Mouse (Mus musculus): ENCODE measurements around the gene Aplp1.
"Not testable (repeated sequence)": the region's sequence is repeated elsewhere in the genome, so short reads cannot be mapped to it uniquely, and the experiment has no call there.

The Aplp1 gene

DNA sequence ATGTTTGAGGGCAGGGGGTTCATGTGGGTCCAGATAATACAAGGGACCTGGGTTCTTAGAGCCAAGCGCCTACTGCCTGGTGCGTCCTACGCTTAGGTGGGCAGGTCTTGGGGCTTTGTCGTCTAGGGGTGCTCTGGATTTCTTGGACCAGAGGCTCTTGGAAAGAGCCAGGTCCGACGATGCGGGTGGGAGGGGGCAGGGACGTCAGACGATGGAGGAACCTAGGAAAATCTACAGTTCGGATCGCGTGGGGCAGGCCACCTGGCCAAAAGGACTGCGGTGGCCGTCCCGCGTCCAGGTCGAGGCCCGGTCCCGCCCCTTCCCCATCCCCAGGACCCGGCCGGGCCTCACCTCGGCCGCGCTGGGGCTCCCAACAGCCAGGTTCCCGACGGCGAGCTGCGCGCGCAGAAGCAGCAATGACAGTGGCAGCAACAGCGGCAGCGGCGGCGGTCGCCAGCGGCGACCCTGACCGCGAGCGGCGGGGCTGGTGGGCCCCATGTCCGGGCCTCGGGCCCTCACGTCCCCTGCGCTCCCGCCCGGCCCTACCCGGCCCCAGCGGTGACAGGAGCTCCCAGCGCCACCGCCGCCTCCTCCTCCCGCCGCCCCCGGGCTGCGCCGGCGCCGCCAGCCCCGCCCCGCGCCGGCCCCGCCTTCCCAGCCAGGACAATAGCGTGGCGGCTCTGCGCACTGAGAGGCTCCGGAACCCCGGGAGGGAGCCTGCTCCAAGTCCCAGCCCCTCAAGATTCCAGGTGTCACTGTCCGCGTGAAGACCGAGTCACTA, at the start of gene Aplp1:
TSS of gene Aplp1 (minus strand) at position 565 of the 781 bp plus-strand sequence.
- DNase-seq (ENCODE audit: low read depth): no peak

- DNase-seq (ENCODE audit: low read depth): no peak
These were observed 48.1 kb upstream of the Aplp1 start, which contains the start of gene Prodh2 for GRCm38 (mm10) chr7:30493401-30493931. Prodh2 (plus strand) TSS chr7:30493622.

DNA sequence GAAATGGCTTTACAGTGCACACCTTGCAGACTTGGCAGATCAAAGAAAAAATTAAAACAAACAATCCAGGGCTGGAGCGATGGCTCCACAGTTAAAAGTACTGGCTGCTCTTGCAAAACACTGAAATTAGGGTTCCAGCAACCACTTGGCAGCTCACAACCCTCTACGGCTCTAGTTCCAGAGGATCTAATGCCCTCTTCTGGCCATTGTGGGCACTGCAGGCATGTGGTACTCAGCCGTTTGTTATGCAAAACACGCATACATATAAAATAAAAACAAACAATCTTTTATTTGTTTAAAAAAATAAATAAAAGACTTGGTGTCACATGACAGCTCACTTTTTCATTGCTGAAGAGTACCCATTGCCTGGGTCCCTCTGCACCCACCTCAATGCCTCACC, 47.4 kb upstream of the Aplp1 start:
- DNase-seq (ENCODE audit: low read depth): peak; percentile 88

- peak; percentile 21 for DNase-seq (ENCODE audit: low read depth)
These were observed 45.6 kb upstream of the Aplp1 start for GRCm38 (mm10) chr7:30490957-30491307.

DNA sequence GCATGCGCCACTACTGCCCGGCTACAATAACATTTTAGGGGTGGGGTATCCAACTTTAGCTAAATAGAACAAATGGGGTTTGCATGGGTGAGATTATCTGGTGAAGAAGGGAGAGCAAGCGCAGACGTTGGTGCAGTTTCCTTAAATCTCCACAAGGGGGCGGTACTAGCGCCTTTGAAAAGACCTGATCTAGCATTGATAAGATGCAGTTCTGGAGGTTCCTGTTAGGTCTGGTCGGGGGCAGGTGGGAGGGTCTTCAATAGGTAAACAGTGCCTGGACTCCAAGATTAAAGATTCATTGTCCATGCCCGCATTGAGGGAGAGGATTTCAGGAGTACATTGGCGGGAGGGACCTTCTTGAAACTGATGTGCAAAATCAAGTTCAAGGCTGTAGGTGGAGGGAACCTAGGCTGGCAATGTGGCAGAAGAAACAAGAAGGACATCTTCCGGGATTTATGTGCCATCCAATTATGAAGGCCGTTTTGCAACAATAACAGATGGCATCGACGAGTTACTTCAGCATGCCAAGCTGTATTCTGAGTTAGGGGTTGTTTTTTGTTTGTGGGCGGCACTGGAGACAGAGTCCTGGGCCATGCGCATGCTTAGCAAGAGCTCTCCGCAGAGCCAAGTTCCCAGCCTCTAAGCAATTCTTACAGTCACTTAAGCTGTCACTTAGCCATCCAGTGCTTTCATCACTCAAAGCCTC, 45.1 kb upstream of the Aplp1 start:
- DNase-seq (ENCODE audit: low read depth): peak; percentile 72

- DNase-seq (ENCODE audit: low read depth): peak; percentile 76
These were observed 38.9 kb upstream of the Aplp1 start for GRCm38 (mm10) chr7:30484250-30484649.

DNA sequence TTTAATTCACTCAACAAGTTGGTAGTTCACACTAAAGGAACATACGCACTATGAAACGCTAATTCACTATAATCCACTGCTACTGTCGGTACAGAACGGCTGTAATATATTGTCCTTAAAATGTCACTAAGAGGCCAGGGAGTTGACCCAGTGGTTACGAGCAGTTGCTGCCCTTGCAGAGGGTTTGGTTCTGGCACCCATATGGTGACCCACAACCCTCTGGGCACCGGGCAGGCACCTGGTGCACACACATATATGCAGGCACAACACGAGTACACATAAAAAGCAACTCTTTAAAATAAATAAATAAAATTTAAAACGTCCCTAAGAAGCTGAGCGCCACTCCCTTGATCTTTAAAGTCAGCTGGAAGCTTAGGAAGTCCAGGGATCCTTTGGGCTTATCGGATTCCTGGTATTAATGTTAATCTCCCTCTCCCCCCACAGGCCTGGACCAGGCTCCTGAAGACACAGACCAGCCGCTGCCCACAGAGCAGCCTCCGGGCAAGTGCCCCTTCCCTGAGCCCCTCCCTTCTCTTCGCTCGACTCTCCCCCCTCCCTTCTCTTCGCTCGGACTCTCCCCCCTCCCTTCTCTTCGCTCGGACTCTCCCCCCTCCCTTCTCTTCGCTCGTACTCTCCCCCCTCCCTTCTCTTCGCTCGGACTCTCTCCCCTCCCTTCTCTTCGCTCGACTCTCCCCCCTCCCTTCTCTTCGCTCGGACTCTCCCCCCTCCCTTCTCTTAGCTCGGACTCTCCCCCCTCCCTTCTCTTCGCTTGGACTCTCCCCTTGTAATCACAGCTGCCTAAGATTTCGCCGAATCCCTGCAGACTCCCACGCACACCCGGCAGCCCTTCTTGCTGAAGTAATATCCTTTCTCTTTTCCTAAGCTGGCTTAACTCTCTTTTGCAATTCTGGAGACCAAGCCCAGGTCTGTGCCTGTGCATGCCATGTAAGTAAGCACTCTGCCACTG, 32.4 kb upstream of the Aplp1 start:
- DNase-seq (ENCODE audit: low read depth): peak; percentile 48

DNA sequence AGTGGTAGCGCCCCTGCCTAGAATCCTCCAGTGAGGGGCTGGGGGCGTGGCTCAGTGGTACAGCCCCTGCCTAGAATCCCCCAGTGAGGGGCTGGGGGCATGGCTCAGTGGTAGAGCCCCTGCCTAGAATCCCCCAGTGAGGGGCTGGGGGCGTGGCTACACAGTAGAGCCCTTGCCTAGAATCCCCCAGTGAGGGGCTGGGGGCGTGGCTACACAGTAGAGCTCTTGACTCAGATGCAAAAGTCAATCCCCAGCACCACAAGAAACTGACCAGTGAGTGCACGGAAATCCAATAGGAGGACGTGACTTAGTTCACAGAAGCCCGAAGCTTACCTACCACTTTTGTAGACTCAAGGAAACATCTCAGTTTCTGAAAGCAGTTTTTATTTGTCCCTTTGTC, 30.8 kb upstream of the Aplp1 start:
- not testable (repeated sequence) for DNase-seq (ENCODE audit: low read depth)

DNA sequence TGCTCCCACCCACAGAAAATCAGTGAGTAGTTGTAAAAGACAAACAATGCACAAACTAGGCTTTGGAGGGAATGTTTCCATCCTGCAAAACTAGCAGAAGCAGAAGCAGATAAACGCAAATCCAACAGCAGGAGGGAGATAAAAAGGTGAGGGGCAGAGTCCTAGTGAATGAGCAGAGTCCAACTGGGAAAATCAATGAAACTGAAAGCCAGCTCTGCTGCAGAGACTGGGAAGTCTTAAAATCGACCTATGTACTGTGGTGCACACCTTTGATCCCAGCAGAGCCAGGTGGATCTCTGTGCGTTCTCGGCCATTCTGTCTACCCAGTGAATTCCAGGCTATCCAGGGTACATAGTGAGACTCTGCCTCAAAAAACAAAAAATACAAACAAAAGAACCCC, 29.7 kb upstream of the Aplp1 start:
- DNase-seq (ENCODE audit: low read depth): no peak

DNA sequence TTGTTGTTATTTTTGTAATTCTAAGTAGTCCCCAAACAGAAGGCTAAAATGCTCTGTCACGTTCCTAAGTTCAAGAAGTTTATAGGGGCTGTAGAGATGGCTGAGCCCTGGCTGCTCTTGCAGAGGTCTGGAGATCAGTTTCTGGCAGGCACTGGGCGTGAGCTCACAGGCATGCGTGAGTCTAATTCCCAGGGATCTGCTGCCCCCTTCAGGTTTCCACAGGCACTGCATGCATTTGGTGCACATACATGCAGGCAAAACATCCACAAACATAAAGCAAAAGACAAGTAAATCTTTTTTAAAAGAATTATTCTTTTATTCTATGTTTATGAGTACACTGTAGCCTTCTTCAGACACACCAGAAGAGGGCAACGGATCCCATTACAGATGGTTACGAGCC, 27.1 kb upstream of the Aplp1 start:
- peak; percentile 51 for DNase-seq (ENCODE audit: low read depth)

- no peak for DNase-seq (ENCODE audit: low read depth)
These were observed 19.5 kb upstream of the Aplp1 start for GRCm38 (mm10) chr7:30464816-30465300.

- no peak for DNase-seq (ENCODE audit: low read depth)
These were observed 18.7 kb upstream of the Aplp1 start for GRCm38 (mm10) chr7:30463996-30464395.

DNA sequence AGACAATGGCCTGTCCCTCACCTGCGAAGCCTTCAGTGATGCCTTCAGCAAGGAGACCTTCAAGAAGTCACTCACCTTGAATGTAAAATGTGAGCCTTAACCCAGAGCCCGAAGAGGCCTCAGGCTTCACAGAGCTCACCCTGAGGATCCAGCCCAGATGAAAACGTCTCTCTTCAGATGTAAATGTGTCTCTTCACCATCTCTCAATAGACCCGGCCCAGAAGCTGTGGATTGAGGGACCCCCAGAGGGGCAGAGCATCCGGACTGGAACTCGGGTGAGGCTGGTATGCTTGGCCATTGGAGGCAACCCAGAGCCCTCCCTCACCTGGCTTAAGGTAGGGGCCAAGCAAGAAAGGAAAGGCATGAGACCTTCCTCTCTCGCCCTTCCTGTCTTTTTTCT, 18.2 kb upstream of the Aplp1 start:
- DNase-seq (ENCODE audit: low read depth): no peak

GRCm38 (mm10) chr7:30459484-30459883, 14.1 kb upstream of the Aplp1 start:
- DNase-seq (ENCODE audit: low read depth): no peak

DNA sequence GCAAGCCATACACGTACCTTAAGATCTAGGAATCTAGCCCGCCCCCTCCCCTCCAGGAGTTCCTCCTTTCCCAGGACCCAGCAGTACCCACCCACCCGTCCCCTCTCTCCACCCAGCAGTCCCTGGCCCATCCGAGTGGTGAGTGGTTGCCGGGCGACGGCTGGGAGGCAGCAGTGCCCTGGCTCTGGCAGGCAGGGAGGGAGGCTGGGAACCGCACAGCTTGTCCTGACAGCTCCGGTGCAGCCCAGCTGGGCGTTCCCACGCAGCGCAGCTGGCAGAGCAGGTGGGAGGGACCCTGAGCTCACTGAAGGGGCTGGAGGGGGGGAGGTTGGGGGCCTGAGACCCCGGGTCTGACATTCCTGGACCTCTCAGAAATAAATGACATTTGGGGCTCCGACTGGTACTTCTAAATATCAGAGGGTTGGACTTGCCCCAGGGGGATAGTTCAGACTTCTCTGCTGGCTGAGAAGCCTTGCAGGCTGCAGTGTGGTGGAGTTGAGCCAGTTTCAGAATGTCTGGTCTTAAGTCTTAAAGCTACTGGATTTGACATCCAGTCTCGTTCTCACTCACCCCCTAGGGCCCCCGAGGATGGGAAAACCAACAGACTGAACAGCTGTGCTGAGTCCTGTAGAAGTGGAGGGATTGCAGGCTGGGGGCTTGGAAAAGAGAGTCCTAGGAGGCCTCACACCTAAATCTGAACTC, 12.4 kb upstream of the Aplp1 start, which contains the start of the genes Kirrel2 and Nphs1:
TSS of gene Kirrel2 (minus strand) at position 62 of the 702 bp plus-strand sequence.
TSS of gene Nphs1 (plus strand) at position 687 of the 702 bp plus-strand sequence.
- DNase-seq (ENCODE audit: low read depth): no peak

- no peak for DNase-seq (ENCODE audit: low read depth)
These were observed 11.7 kb upstream of the Aplp1 start for GRCm38 (mm10) chr7:30456911-30457628.

DNA sequence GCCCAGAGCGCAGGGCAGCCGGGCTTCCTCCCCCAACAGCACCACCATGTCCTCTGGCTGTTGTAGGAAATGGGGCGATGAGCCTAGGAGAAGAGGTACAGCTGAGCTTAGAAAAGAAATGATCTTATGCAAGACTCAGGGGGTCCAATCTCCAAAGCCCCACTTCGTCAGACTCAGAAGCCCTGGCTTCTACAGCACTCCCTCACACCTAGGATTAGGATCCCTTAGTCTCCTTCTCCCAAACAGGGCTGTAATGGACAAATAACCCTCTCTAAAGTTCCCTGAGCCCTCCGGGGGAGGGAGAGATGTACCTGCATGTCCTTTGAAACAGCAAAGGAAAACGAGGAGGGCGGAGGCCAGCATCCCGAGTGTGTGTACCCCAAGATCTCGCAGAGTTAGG, 11.2 kb upstream of the Aplp1 start:
- no peak for DNase-seq (ENCODE audit: low read depth)

- DNase-seq (ENCODE audit: low read depth): no peak
These were observed 8.9 kb upstream of the Aplp1 start for GRCm38 (mm10) chr7:30454259-30454658.

DNA sequence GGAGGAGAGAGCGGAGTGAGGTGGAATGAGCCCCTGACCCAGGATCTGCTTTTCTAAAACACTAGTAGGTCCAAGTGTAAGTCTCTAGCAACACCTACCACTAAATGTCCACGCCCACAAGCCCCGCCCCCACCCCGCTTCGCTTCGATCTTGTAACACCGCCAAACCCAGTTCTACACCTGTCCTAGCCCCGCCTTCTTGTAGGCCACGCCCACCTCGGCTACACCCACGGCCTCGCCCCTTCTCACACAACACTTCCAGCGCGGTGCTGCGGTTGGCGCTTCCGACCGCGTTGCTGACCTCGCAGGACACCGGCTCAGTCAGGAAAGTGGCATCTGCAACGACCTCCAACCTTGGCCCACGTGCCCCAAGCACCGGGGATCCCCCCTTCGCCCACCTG, 8.4 kb upstream of the Aplp1 start:
- no peak for DNase-seq (ENCODE audit: low read depth)

DNA sequence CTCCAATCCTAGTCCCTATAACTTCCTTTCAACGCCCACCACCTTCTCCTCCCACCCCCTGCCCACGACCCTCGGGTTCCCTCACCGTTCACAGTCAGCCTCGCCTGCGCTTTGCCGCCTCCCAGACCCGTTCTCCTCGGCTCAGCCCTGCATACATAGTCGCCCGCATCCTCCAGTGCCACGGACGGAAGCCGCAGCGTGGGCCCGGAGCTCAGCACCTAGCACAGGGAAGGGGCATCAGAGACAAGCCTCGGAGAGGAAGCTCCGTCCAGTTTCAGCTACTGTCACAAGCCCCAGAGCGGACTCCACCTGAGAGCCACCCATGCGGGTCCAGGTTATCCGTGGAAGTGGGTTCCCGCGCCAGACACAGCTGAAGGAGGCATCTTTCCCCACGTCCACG, 8.0 kb upstream of the Aplp1 start:
- DNase-seq (ENCODE audit: low read depth): no peak

Measured in NIH3T3 (cell line).